Mouse (Mus musculus) heart, adult 2 months (tissue): Measurements from ENCODE around the gene Itgb5. TPM values are rescaled to one million over a fixed set of nuclear protein-coding genes. Genes with fewer than 3 reads are reported as not detected.

ENCODE experiments used
- DNase-seq, 2 experiments: peaks; one replicate each; pipeline ENCODE4 v3.0.0; 2021
- H3K27ac ChIP-seq: fragments of 200-600 bp; 2 replicates; pipeline ENCODE4 v1.8.1; 2022
- H3K27me3 ChIP-seq: fragments of 200-500 bp; 2 replicates; pipeline ENCODE4 v1.6.1; 2012; ENCODE audit warnings: mild to moderate bottlenecking, low read length, inconsistent platforms, mixed read lengths; ENCODE audit not compliant: control insufficient read depth, insufficient read depth
- H3K36me3 ChIP-seq: fragments of 200-500 bp; 2 replicates; pipeline ENCODE4 v1.6.1; 2012; ENCODE audit warnings: low read length, inconsistent platforms; ENCODE audit not compliant: control insufficient read depth, insufficient read depth
- H3K4me1 ChIP-seq: fragments of 200-500 bp; 2 replicates; pipeline ENCODE4 v1.6.1; 2011; ENCODE audit warnings: low read length; ENCODE audit not compliant: control insufficient read depth, insufficient read depth
- H3K4me3 ChIP-seq: fragments of 200-600 bp; 2 replicates; pipeline ENCODE4 v1.8.1; 2022
- H3K79me2 ChIP-seq: fragments of 200-500 bp; replicated peaks from 2 replicates; pipeline ENCODE4 v1.6.1; 2012; ENCODE audit warnings: mild to moderate bottlenecking, inconsistent platforms, low read length, moderate library complexity, mixed read lengths; ENCODE audit not compliant: control insufficient read depth, insufficient read depth
- H3K9ac ChIP-seq: fragments of 200-500 bp; 2 replicates; pipeline ENCODE4 v1.6.1; 2012; ENCODE audit warnings: low read depth, mild to moderate bottlenecking, control low read depth, inconsistent platforms, low read length, mixed read lengths
- CTCF ChIP-seq: fragments of 200-600 bp; IDR thresholded peaks from 2 replicates; pipeline ENCODE4 v1.8.1; 2022; ENCODE audit warnings: antibody characterized with exemption, mild to moderate bottlenecking, moderate library complexity
- EP300 ChIP-seq: fragments of 200-500 bp; IDR thresholded peaks from 2 replicates; pipeline ENCODE4 v1.6.1; 2011; ENCODE audit warnings: low read depth, low read length, control low read depth; ENCODE audit not compliant: insufficient read depth
- POLR2A ChIP-seq: fragments of 200-500 bp; IDR thresholded peaks from 2 replicates; pipeline ENCODE4 v1.6.1; 2011; ENCODE audit warnings: mild to moderate bottlenecking, low read depth, low read length, control low read depth; ENCODE audit not compliant: insufficient read depth
- WGBS: fragments of 180-500 bp; shearing (Covaris S2); methylation state at CpG from one replicate; pipeline ENCODE4 v1.1.7; 2018; 5-methylcytosine and 5-hydroxymethylcytosine counted together
- intact Hi-C: fragments of 180-260 bp; cut with DNase I; formaldehyde crosslinking; loops from one replicate; pipeline ENCODE4 v1.15.1; 2025
- polyA plus RNA-seq: library from polyadenylated mRNA; depleted of rRNA; stranded (reverse); fragments of >200 nt; gene quantifications from 2 replicates; pipeline ENCODE4 v1.2.3, GENCODE M21; 2012
- total RNA-seq, 2 experiments: library from RNA; stranded (reverse); gene quantifications; 2 replicates each; pipeline ENCODE4 v1.2.3; 2021

The Itgb5 gene
- total and polyA plus RNA-seq, 3 experiments, result 83.2 to 95.7 (median 95.3) TPM

- TF ChIP-seq EP300 (no peak), POLR2A (no peak), CTCF (peak; percentile 53)
- 17% methylated on average over 25 of the region's 25 CpGs for WGBS
Observed at GRCm38 (mm10) chr16:33833781-33834482, 4.5 kb downstream of the Itgb5 start.

DNA sequence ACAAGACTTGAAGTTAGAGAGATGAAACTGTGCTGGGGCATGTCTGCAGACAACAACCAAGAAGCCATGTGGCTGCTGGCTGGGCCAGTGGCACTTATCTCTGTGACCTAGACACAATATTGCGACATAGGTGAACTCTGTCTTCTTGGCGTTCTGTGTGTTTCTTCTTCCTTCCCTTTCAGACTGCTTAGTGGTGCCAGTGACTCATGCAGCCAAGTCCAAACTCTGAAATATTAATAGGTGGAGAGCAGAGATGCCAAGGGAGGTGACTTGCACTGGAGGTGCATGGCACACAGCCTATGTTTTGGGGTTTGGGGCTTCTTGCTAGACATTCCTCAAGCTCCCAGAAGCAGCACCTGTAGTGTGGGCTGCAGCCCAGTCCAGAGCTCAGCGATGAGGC, 7.2 kb downstream of the Itgb5 start:
- DNase-seq, result peak; percentile 58 to 74
- Histone ChIP-seq H3K27me3 (no peaks in the 10 kb centered on the region), H3K4me1 (peaks cover 12% of the 10 kb centered on the region), H3K4me3 (no peak overlapping the region), H3K9ac (no peak overlapping the region), H3K27ac (peak overlapping the region; percentile 36), H3K36me3 (no peaks in the 10 kb centered on the region), H3K79me2 (peaks cover 2% of the 10 kb centered on the region; the same call in 1 of the 2 replicates)
- intact Hi-C loops, result no loop called here
- TF ChIP-seq POLR2A (no peak), EP300 (peak; percentile 66; the same call in 1 of the 2 replicates), CTCF (no peak)
- 42% methylated on average over 3 of the region's 3 CpGs for WGBS

More at GRCm38 (mm10) chr16:33833781-33834482, 4.5 kb downstream of the Itgb5 start:
- H3K79me2 ChIP-seq, result no peaks in the 10 kb centered on the region
- peak overlapping the region; percentile 63 for H3K27ac ChIP-seq
- H3K4me3 ChIP-seq, result peak overlapping the region; percentile 37
- H3K4me1 ChIP-seq, result peaks cover 16% of the 10 kb centered on the region
- peak; percentile 70 to 76 for DNase-seq
- H3K9ac ChIP-seq, result peak overlapping the region; percentile 56
- intact Hi-C loops, result no loop called here
- H3K27me3 ChIP-seq, result no peaks in the 10 kb centered on the region
- H3K36me3 ChIP-seq, result no peaks in the 10 kb centered on the region

DNA sequence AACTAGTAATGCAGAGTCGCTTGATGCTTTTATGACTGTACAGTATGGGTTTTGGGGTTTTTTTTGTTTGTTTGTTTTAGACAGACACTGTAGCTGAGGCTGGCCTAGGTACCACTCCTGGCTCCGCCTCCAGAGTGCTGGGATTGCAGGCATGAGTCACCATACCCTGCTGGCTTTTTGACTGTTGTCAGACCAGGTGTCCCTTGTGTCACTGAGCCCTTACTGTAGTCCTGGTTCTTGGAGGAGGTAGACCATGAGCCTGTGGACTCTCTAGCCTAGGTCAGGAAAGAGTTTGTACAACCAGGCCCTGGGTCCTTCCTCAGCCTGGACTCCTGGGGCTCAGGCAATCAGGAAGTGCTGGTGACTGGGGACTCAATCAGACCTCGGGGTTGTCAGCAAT, 7.7 kb downstream of the Itgb5 start:
- intact Hi-C loops, result no loop called here
- H3K36me3 ChIP-seq, result no peaks in the 10 kb centered on the region
- H3K27ac ChIP-seq, result peak overlapping the region; percentile 36

GRCm38 (mm10) chr16:33840616-33841015, 11.2 kb downstream of the Itgb5 start:
- Histone ChIP-seq H3K4me1 (peaks cover 10% of the 10 kb centered on the region), H3K27me3 (no peaks in the 10 kb centered on the region), H3K4me3 (no peak overlapping the region), H3K27ac (no peak overlapping the region), H3K36me3 (no peaks in the 10 kb centered on the region), H3K9ac (no peak overlapping the region), H3K79me2 (peaks cover 2% of the 10 kb centered on the region; the same call in 1 of the 2 replicates)
- TF ChIP-seq POLR2A (no peak), EP300 (no peak), CTCF (no peak)
- no peak for DNase-seq
- intact Hi-C loops, result no loop called here
- 53% methylated on average over 6 of the region's 6 CpGs for WGBS

More for the DNA sequence above, 7.7 kb downstream of the Itgb5 start:
- TF ChIP-seq CTCF, result no peak
- no peak for TF ChIP-seq POLR2A
- TF ChIP-seq EP300, result no peak
- H3K79me2 ChIP-seq, result peaks cover 2% of the 10 kb centered on the region; the same call in 1 of the 2 replicates
- H3K27me3 ChIP-seq, result no peaks in the 10 kb centered on the region
- WGBS, result 72% methylated on average over 3 of the region's 3 CpGs
- peaks cover 12% of the 10 kb centered on the region for H3K4me1 ChIP-seq
- H3K9ac ChIP-seq, result no peak overlapping the region
- no peak overlapping the region for H3K4me3 ChIP-seq
- peak in 1 of 2 experiments; percentile 33 for DNase-seq

DNA sequence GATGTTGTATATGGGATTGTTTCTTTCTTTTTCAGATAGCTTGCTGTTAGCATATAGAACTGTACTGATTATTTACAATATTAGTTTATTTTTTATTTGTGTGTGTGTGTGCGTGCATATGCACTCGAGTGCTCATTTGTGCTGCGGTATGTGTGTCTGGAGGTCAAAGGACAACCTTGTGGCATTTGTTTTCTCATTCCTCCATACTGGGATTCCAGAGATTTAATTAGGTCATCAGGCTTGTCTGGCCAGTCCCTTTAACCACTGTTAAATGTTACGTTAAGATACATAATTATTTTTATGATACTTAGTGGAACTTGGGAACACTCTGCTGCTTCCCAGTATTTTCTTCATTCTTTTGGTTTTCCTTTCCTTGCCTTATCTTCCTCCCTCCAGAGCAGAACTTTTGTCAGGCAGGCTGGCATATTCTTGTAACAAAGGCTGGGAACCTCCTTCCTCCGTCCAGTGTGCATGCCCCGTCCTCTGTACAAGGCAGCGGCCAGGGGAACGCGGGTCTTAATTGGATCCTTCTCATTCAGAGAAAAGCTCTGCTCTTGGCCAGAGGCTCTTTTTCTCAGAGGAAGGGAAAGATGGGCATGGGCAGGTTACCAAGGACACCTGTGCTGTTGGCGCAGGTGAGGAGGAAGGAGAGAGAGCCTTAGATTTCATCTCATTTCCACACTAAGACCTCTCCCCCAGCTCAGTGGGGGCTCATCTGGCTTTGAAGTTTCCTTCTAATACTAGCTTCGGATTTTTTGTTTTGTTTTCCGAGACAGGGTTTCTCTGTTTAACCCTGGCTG, 12.8 kb downstream of the Itgb5 start:
- Histone ChIP-seq H3K27ac (no peak overlapping the region), H3K36me3 (no peaks in the 10 kb centered on the region), H3K4me3 (no peak overlapping the region), H3K9ac (no peak overlapping the region), H3K4me1 (peaks cover 2% of the 10 kb centered on the region), H3K27me3 (no peaks in the 10 kb centered on the region), H3K79me2 (peaks cover 2% of the 10 kb centered on the region; the same call in 1 of the 2 replicates)
- no peak for TF ChIP-seq CTCF
- no peak for TF ChIP-seq EP300
- no peak for TF ChIP-seq POLR2A
- 72% methylated on average over 12 of the region's 12 CpGs for WGBS
- intact Hi-C loops, result no loop called here
- DNase-seq, result no peak
